Mouse (Mus musculus): Measurements from ENCODE around the gene Zfp991. TPM values are rescaled to one million over a fixed set of nuclear protein-coding genes. Genes with fewer than 3 reads are reported as not detected.
"Not testable (repeated sequence)": the region's sequence is repeated elsewhere in the genome, so short reads cannot be mapped to it uniquely, and the experiment has no call there.

The Zfp991 gene
- polyA plus RNA-seq, 1 experiment = not detected

GRCm38 (mm10) chr4:147217676-147218075 is 85.8 kb downstream of the Zfp991 start:
- not testable (repeated sequence) for H3K9me3 ChIP-seq; H3K4me3 ChIP-seq (replicated peaks); H3K36me3 ChIP-seq (replicated peaks; ENCODE audit: low read length); H3K4me1 ChIP-seq; H3K27me3 ChIP-seq (replicated peaks)

- peaks cover 12% of the 10 kb centered on the region for H3K9me3 ChIP-seq
- not testable (repeated sequence) for H3K27me3 ChIP-seq (replicated peaks); H3K4me1 ChIP-seq; H3K36me3 ChIP-seq (replicated peaks; ENCODE audit: low read length)
- peak overlapping the region; percentile 84 for H3K4me3 ChIP-seq (replicated peaks)
Measured at GRCm38 (mm10) chr4:147219319-147220070, 87.7 kb downstream of the Zfp991 start.

GRCm38 (mm10) chr4:147220226-147220625 is 88.4 kb downstream of the Zfp991 start:
- H3K27me3 ChIP-seq (replicated peaks); H3K4me3 ChIP-seq (replicated peaks); H3K4me1 ChIP-seq; H3K36me3 ChIP-seq (replicated peaks; ENCODE audit: low read length): not testable (repeated sequence)
- H3K9me3 ChIP-seq = peaks cover 16% of the 10 kb centered on the region

- H3K4me1 ChIP-seq; H3K36me3 ChIP-seq (replicated peaks; ENCODE audit: low read length); H3K27me3 ChIP-seq (replicated peaks); H3K4me3 ChIP-seq (replicated peaks): not testable (repeated sequence)
- peaks cover 20% of the 10 kb centered on the region for H3K9me3 ChIP-seq
Measured at GRCm38 (mm10) chr4:147222021-147222420, 90.2 kb downstream of the Zfp991 start.

GRCm38 (mm10) chr4:147223778-147224435 is 92.1 kb downstream of the Zfp991 start:
- H3K36me3 ChIP-seq (replicated peaks; ENCODE audit: low read length); H3K27me3 ChIP-seq (replicated peaks); H3K4me1 ChIP-seq; H3K4me3 ChIP-seq (replicated peaks): not testable (repeated sequence)
- peaks cover 20% of the 10 kb centered on the region for H3K9me3 ChIP-seq

GRCm38 (mm10) chr4:147225616-147226015 is 93.8 kb downstream of the Zfp991 start:
- H3K4me3 ChIP-seq (replicated peaks); H3K36me3 ChIP-seq (replicated peaks; ENCODE audit: low read length); H3K4me1 ChIP-seq; H3K27me3 ChIP-seq (replicated peaks): not testable (repeated sequence)
- H3K9me3 ChIP-seq = peaks cover 15% of the 10 kb centered on the region

GRCm38 (mm10) chr4:147230026-147230425 is 98.2 kb downstream of the Zfp991 start:
- not testable (repeated sequence) for H3K4me3 ChIP-seq (replicated peaks); H3K27me3 ChIP-seq (replicated peaks); H3K9me3 ChIP-seq; H3K36me3 ChIP-seq (replicated peaks; ENCODE audit: low read length); H3K4me1 ChIP-seq

Other genes starting within 250 kb of the Zfp991 start
- gene Gm21411, start 222.4 kb upstream of the Zfp991 start, polyA plus RNA-seq (2012; ENCODE audit: insufficient read depth, low replicate concordance) = not detected in 2 replicates
- not detected in 2 replicates for gene Zfp989, start 160.1 kb upstream of the Zfp991 start, polyA plus RNA-seq (2012; ENCODE audit: insufficient read depth, low replicate concordance)
- not detected in 2 replicates for gene Rex2, start 110.2 kb upstream of the Zfp991 start, polyA plus RNA-seq (2012; ENCODE audit: insufficient read depth, low replicate concordance)
- gene Zfp988, start 173.6 kb downstream of the Zfp991 start, polyA plus RNA-seq (2012; ENCODE audit: insufficient read depth, low replicate concordance) = not detected in 2 replicates
- not detected in 2 replicates for gene Zfp978, start 229.3 kb downstream of the Zfp991 start, polyA plus RNA-seq (2012; ENCODE audit: insufficient read depth, low replicate concordance)

Measured in megakaryocyte, embryonic 14.5 days (primary cell).